Mouse (Mus musculus) ES-E14 (cell line): Measurements from ENCODE around the gene Pacrg.

Experiments
- CHD2 ChIP-seq: IDR thresholded peaks from 2 replicates; pipeline ENCODE4 v1.6.1; 2014; ENCODE audit warnings: mild to moderate bottlenecking, low read depth, low read length, inconsistent platforms
- HCFC1 ChIP-seq: IDR thresholded peaks from 2 replicates; pipeline ENCODE4 v1.6.1; 2012; ENCODE audit warnings: low read length, inconsistent platforms, borderline replicate concordance; ENCODE audit not compliant: insufficient read depth
- MAFK ChIP-seq: IDR thresholded peaks from 2 replicates; pipeline ENCODE4 v1.6.1; 2014; ENCODE audit warnings: mild to moderate bottlenecking, low read depth, low read length, inconsistent platforms; ENCODE audit not compliant: insufficient read depth
- ZC3H11A ChIP-seq: IDR thresholded peaks from 2 replicates; pipeline ENCODE4 v1.6.1; 2012; ENCODE audit warnings: low read depth, mild to moderate bottlenecking, inconsistent platforms, low read length, borderline replicate concordance
- ZNF384 ChIP-seq: IDR thresholded peaks from 2 replicates; pipeline ENCODE4 v1.6.1; 2012; ENCODE audit warnings: low read depth, low read length, inconsistent platforms

DNA sequence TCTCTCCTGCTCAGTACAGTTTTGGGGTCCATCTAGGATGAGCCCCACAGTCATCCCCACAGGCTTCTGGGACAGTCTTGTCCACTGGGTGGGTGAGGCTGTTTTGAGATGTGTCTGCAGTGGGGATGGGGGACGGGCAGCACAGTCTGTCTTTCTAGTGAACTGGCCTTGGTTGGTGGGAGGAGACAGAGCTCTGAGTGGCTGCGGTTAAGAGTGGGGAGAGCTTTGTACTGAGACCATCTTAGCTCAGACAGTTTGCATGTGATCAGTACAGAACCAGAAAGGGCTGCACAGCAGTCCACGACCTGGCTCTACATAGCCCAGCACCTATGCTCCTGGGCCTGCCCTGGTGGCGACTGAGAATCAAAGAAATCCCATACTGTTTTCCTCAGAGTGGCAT lies 446.3 kb downstream of the Pacrg start:
- no peak for TF ChIP-seq ZC3H11A
- TF ChIP-seq MAFK, result no peak
- no peak for TF ChIP-seq ZNF384
- no peak for TF ChIP-seq CHD2
- TF ChIP-seq HCFC1, result no peak
